Mouse (Mus musculus): ENCODE measurements around the gene Mmp14. TPM values are rescaled to one million over a fixed set of nuclear protein-coding genes. Genes with fewer than 3 reads are reported as not detected.
A peak's percentile ranks its signal among the peaks of the same experiment; 100 is the strongest.

Mmp14 gene
- polyA plus RNA-seq, 1 experiment: 20.3 TPM

DNA sequence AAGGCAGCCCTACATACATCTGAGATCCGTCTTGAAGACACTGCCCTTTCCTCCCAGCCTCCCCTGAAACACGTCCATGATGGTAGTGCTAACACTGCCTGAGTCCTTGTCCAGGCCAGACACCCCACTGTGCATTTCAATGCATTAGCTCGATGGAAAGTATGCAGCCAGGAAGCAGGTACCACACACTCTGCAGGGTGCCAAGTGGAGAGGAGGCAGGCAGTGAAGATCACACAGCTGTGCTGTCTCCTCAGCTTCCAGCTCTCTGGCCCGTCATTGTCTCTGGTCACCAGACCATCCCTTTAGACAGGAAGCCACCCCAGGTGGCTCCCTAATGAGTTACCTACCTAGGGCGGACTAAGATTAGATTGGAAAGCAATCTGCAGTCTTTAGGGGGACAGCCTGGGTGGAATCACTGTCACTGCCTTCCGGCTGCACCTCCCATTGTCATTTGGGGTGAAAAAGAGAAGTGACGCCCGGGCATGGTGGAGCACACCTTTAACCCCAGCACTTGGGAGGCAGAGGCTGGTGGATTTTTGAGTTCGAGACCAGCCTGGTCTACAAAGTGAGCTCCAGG, 19.3 kb upstream of the Mmp14 start:
- H3K4me1 ChIP-seq: peaks cover 33% of the 10 kb centered on the region
- no peaks in the 10 kb centered on the region for H3K9me3 ChIP-seq
- TF ChIP-seq GATA1 (IDR thresholded peaks at IDR 0.05; ENCODE audit: borderline replicate concordance, low read length) (no peak), FLI1 (IDR thresholded peaks at IDR 0.05; ENCODE audit: low read length) (no peak)
- H3K4me3 ChIP-seq (replicated peaks): no peak overlapping the region
- H3K27me3 ChIP-seq (replicated peaks): peaks cover 14% of the 10 kb centered on the region
- no peaks in the 10 kb centered on the region for H3K36me3 ChIP-seq (replicated peaks; ENCODE audit: low read length)

DNA sequence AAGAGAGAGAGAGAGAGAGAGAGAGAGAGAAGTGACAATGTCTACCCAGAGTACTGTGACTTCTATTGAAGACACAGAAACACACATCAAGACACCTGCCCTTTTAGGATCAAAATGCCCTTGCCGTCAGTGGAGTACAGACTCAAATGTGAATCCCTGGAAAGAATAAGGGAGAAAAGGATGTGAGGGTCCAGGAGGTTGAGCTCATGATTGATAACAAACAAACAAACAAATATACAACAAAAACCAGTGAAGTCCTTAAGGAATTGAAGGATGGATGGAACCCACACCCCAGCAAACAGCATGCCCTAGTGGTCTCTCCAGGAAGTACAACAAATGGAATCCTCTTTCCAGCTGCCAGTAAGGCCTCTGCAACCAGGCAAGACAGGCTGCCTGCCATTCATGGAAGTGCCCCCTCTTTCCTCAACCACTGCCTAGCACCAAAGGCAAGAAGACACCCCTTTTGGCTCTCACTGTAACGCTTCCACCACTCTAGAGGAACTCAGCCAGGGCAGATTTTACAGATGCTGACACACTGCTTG, 18.7 kb upstream of the Mmp14 start:
- TF ChIP-seq GATA1 (IDR thresholded peaks at IDR 0.05; ENCODE audit: borderline replicate concordance, low read length) (no peak), FLI1 (IDR thresholded peaks at IDR 0.05; ENCODE audit: low read length) (no peak)
- Histone ChIP-seq H3K4me1 (peaks cover 38% of the 10 kb centered on the region), H3K9me3 (no peaks in the 10 kb centered on the region), H3K4me3 (replicated peaks) (peak overlapping the region; percentile 20), H3K27me3 (replicated peaks) (peaks cover 14% of the 10 kb centered on the region), H3K36me3 (replicated peaks; ENCODE audit: low read length) (no peaks in the 10 kb centered on the region)

DNA sequence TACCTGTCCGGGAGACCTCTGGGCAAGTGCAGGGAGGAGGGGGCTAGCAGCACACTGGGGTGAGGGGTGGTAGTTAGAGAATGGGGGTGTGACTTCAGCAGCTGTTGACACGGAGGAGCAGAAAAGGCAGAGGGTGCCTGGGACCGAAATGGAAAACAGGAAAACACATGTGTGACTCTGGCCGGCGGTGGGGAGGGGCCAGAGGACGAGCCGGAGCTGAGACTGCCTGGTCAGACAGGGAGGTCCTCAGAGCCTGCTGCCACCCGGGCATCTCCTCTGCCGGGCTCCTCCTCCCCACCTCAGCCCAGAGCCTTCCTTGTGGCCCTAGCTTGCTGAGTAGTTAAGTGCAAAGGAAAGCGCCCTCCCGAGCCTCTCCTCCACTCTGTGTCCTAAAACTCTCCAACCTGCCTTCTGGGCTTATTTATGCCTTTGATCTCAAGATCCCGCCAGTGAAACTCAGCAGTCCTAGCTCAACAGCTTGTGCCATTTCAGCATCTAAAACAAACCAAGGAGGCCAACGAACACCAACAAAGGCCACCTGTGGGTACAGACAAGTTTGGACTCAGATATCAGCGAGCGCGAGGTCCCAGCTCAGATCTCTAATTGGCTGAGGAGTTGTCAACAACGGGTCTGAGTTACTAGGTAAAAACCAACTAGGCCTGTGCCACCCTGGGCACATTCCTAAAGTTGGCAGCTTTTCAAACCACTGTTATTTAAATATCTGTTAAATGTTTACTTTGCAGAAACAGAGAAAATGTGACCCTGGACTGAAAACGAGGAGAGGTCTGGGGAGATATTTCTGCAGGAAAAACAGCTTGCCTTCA, 17.3 kb upstream of the Mmp14 start:
- TF ChIP-seq GATA1 (IDR thresholded peaks at IDR 0.05; ENCODE audit: borderline replicate concordance, low read length): no peak
- no peak for TF ChIP-seq FLI1 (IDR thresholded peaks at IDR 0.05; ENCODE audit: low read length)
- Histone ChIP-seq H3K9me3 (no peaks in the 10 kb centered on the region), H3K36me3 (replicated peaks; ENCODE audit: low read length) (no peaks in the 10 kb centered on the region), H3K27me3 (replicated peaks) (peaks cover 7% of the 10 kb centered on the region), H3K4me3 (replicated peaks) (peak overlapping the region; percentile 74), H3K4me1 (peaks cover 40% of the 10 kb centered on the region)

DNA sequence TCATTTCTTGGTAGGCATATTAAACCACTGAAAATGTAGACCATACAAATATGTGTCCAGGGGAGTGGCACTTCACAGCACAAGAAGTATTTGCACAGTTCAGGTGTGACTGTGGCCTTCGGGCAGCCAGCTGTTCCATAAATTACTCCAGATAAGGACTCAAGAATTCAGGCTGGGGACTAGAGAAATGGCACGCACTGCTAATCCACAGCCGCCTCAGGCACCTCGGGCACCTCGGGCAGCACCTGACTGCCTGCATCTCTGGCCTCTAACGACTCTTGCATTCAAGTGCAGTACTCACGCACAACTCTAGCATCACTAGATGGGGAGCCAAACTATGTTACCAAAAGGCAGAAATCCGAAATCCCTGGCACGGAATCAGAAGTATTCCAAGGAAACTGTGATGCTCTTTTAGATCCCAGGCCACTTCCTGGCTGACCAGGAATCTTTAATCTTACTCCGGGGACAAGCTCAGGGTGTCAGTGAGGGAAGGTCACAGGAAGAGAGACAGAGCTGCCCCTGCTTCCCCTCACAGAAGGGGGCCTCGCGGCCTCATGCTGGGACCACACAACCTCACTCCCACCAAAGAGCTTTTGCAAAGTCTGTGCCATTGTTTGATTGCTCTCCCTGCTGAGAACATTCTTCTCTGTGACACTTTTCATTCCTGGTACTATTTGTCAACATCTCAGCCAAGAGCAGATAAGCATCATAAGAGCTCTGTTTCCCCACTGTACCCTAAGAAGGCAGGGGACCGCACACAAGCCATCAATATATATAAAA, 16.0 kb upstream of the Mmp14 start:
- Histone ChIP-seq H3K4me3 (replicated peaks) (no peak overlapping the region), H3K9me3 (no peaks in the 10 kb centered on the region), H3K36me3 (replicated peaks; ENCODE audit: low read length) (no peaks in the 10 kb centered on the region), H3K4me1 (peaks cover 31% of the 10 kb centered on the region), H3K27me3 (replicated peaks) (peaks cover under 1% of the 10 kb centered on the region)
- TF ChIP-seq FLI1 (IDR thresholded peaks at IDR 0.05; ENCODE audit: low read length) (no peak), GATA1 (IDR thresholded peaks at IDR 0.05; ENCODE audit: borderline replicate concordance, low read length) (no peak)

DNA sequence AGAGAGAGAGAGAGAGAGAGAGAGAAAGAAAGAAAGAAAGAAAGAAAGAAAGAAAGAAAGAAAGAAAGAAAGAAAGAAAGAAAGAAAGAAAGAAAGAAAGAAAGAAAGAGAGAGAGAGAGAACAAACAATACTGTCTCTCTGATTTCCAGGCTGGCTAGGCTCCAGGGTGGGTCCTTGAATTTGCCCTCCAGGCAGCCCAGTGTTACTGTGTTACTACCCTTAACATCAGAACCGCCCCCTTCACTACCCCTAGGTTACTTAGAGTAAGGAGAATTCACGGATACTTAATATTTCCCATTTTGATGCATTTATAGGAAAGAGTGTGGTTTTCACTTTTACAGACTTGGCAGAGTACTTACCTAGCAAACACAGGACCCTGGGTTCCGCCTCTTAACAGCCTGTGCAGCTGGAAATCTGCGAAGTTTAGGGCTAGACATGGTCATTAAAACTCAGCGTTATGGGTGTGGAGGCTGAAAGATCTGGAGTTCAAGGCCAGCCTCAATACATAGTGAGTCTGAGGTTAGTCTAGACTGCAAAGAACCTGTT, 15.1 kb upstream of the Mmp14 start:
- Histone ChIP-seq H3K4me1 (peaks cover 30% of the 10 kb centered on the region), H3K4me3 (replicated peaks) (no peak overlapping the region), H3K9me3 (no peaks in the 10 kb centered on the region), H3K36me3 (replicated peaks; ENCODE audit: low read length) (no peaks in the 10 kb centered on the region), H3K27me3 (replicated peaks) (no peaks in the 10 kb centered on the region)
- TF ChIP-seq GATA1 (IDR thresholded peaks at IDR 0.05; ENCODE audit: borderline replicate concordance, low read length) (no peak), FLI1 (IDR thresholded peaks at IDR 0.05; ENCODE audit: low read length) (no peak)

DNA sequence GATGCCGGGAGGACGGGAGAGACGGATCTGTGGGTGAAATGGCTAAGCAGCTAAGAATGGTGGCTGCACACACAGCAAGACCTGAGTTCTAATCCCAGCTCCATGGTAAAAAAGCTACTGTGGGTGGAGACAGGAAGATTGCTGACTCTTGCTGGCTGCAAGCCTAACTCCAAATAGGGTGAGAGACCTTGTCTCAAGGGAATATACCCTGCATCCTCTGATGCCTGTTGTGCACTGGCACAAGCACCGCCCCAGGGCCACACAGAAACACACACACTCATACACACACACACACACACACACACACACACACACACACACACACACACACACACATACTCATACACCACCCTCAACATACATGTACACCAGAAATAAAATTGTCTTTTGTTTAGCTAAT, 14.6 kb upstream of the Mmp14 start:
- H3K4me3 ChIP-seq (replicated peaks): no peak overlapping the region
- no peaks in the 10 kb centered on the region for H3K27me3 ChIP-seq (replicated peaks)
- peaks cover 30% of the 10 kb centered on the region for H3K4me1 ChIP-seq
- H3K36me3 ChIP-seq (replicated peaks; ENCODE audit: low read length): no peaks in the 10 kb centered on the region
- TF ChIP-seq GATA1 (IDR thresholded peaks at IDR 0.05; ENCODE audit: borderline replicate concordance, low read length) (no peak), FLI1 (IDR thresholded peaks at IDR 0.05; ENCODE audit: low read length) (no peak)
- no peaks in the 10 kb centered on the region for H3K9me3 ChIP-seq

DNA sequence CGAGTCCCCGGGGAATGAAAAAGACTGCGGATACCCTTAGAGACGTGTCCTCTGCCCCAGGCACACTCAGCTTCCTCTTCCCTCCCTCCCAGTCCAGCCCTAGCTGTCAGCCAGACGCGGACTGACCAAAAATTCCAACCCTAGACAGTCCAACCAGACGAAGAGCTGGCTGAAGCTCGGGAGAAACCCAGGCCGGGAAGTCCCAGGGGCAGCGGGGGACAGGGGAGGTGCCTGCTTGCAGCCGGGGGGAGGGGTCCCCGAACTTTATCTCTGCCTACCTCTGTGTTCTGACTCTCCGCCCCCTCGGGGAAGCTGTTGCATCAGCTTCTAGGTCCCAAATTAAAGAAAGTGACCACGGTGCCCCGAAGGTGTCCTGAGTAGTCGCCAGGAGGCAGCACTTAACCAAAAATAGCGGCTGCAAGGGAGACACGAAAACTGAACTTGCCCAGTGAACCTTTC, 13.8 kb upstream of the Mmp14 start, which contains the start of gene Slc7a7:
Gene Slc7a7, minus strand, starts transcription at position 158 of the 459 bp plus-strand sequence.
- TF ChIP-seq FLI1 (IDR thresholded peaks at IDR 0.05; ENCODE audit: low read length): no peak
- TF ChIP-seq GATA1 (IDR thresholded peaks at IDR 0.05; ENCODE audit: borderline replicate concordance, low read length): no peak
- no peak within 1 kb of the TSS for H3K4me3 ChIP-seq (replicated peaks)
- peaks cover 30% of the 10 kb centered on the region for H3K4me1 ChIP-seq
- H3K27me3 ChIP-seq (replicated peaks): no peaks in the 10 kb centered on the region
- H3K36me3 ChIP-seq (replicated peaks; ENCODE audit: low read length): no peaks in the 10 kb centered on the region
- no peaks in the 10 kb centered on the region for H3K9me3 ChIP-seq

DNA sequence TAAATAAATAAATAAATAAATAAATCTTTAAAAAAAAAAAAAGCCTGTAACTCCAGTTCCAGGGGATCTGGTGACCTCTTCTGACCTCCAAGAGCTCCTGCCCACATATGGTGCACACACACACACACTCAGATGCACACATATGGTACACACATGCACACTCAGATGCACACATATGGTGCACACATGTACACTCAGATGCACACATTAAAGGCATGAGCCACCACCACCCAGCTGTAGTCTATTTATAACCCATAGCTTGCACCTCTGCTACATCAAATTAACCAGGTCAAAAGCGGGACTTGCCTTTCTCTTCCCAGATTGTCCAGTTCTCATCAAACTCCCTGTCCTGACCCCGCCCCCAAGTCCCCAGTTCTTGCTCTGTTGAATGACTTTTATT, 10.4 kb upstream of the Mmp14 start:
- H3K36me3 ChIP-seq (replicated peaks; ENCODE audit: low read length): no peaks in the 10 kb centered on the region
- TF ChIP-seq GATA1 (IDR thresholded peaks at IDR 0.05; ENCODE audit: borderline replicate concordance, low read length) (no peak), FLI1 (IDR thresholded peaks at IDR 0.05; ENCODE audit: low read length) (no peak)
- H3K4me1 ChIP-seq: peaks cover 26% of the 10 kb centered on the region
- no peaks in the 10 kb centered on the region for H3K27me3 ChIP-seq (replicated peaks)
- H3K9me3 ChIP-seq: no peaks in the 10 kb centered on the region
- H3K4me3 ChIP-seq (replicated peaks): no peak overlapping the region

DNA sequence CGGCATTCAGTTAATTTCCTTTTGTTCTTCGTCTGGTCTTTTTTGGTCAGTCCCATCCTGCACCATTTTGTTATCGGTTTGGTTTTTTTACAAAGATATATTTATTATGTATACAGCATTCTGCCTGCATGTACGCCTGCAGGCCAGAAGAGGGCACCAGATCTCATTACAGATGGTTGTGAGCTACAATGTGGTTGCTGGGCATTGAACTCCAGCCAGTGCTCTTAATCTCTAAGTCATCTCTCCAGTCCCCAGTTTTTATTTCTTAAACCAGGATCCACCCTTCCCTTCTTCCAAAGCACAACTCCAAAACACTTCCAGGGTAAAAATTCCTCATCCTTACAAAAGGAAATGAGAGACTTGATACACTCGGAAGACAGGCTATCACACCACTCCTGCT, 8.0 kb upstream of the Mmp14 start:
- no peak overlapping the region for H3K4me3 ChIP-seq (replicated peaks)
- peaks cover 5% of the 10 kb centered on the region for H3K36me3 ChIP-seq (replicated peaks; ENCODE audit: low read length)
- no peaks in the 10 kb centered on the region for H3K27me3 ChIP-seq (replicated peaks)
- TF ChIP-seq GATA1 (IDR thresholded peaks at IDR 0.05; ENCODE audit: borderline replicate concordance, low read length) (no peak), FLI1 (IDR thresholded peaks at IDR 0.05; ENCODE audit: low read length) (no peak)
- H3K9me3 ChIP-seq: no peaks in the 10 kb centered on the region
- H3K4me1 ChIP-seq: peaks cover 37% of the 10 kb centered on the region
